10 mouse cellular contexts compared by ENCODE assay signal in the genomic region with DNA sequence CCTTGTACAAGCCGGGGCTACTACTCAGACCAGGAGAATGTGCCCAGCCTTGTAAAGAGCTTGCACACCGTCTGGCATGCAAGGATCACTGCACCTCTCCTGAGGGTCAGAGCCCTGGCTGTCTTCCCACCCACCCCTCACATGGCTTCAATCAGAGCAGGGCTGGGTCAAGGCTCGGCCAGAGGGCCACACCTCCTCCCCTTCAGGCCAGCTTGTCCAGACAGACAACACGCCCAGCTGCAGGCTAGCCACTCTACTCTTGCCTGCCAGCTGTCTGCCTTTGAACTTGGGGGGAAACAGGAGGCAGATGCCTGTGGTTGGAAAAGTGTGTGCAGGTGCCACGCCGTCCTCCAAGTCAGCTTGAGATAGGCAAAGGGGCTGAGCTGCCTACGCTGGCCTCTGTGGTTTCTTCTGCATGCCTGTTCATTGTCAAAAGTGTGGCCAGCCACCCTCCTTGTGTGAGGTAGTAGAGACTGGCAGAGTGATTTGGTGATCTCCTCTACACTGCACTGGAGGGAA. TPM values are rescaled to one million over a fixed set of nuclear protein-coding genes. Genes with fewer than 3 reads are reported as not detected.
DNase-seq lines count a peak whose midpoint lies in the region; ATAC-seq and TF ChIP-seq lines count a peak whose summit lies in the region.
"Had no signal": no experiment of that assay in that cellular context is flagged by ENCODE, and none has a peak within 500 bp of the region (broad histone marks: within the 10 kb centered on the region; RNA-seq: fewer than 3 reads in every experiment).

No protein-coding gene starts in this region.

- H3K4me1 ChIP-seq in stomach, postnatal 0 days (replicated peaks; ENCODE audit: control insufficient read depth, insufficient read depth), result peaks cover 7% of the 10 kb centered on the region; the same call in 1 of the 2 replicates

- no peak for TF ChIP-seq EP300 in stomach, postnatal 0 days (optimal IDR thresholded peaks at IDR 0.05)

- no peak overlapping the region for H3K4me2 ChIP-seq in stomach, postnatal 0 days (replicated peaks; ENCODE audit: low read depth)

- H3K9me3 ChIP-seq in stomach, postnatal 0 days (ENCODE audit: control insufficient read depth, low read length), result no peaks in the 10 kb centered on the region

- H3K27me3 ChIP-seq in stomach, postnatal 0 days (ENCODE audit: control insufficient read depth, insufficient read depth, low read length), result no peaks in the 10 kb centered on the region

- no peak overlapping the region for H3K4me3 ChIP-seq in stomach, postnatal 0 days (ENCODE audit: low read depth, low read length)

- 0 out of 2 replicates have a peak overlapping the region, but pooled peaks have one; percentile 8 for H3K9ac ChIP-seq in stomach, postnatal 0 days (ENCODE audit: low read length)

- H3K36me3 ChIP-seq in stomach, postnatal 0 days (ENCODE audit: control insufficient read depth, insufficient read depth, low read length), result no peaks in the 10 kb centered on the region

- DNase-seq in ovary, adult 18-20 months (ENCODE audit: low spot score), result peak; percentile 37
- DNase-seq in ovary, postnatal 10 days (ENCODE audit: low spot score), result no peak
- DNase-seq in gastrocnemius, adult 18-20 months (ENCODE audit: low spot score), result peak; percentile 27
- DNase-seq in kidney, postnatal 14 days, result peak; percentile 79
- DNase-seq in stomach, postnatal 0 days (ENCODE audit: low spot score), result no peak
- DNase-seq in cerebellum, adult 18-20 months, result no peak
- no peak for DNase-seq in right cerebral cortex, postnatal 25 days
- no peak for DNase-seq in testis, postnatal 10 days (ENCODE audit: low spot score)

- 0 out of 2 replicates have a peak overlapping the region, but pooled peaks have one; percentile 13 for H3K27ac ChIP-seq in stomach, postnatal 0 days (replicated peaks)

- ATAC-seq in stomach, postnatal 0 days (ENCODE audit: low FRiP score, low TSS enrichment), result no peak

- TF ChIP-seq CTCF in stomach, postnatal 0 days (IDR thresholded peaks at IDR 0.05; ENCODE audit: low read depth), result no peak

- WGBS in stomach, postnatal 0 days, result 33% methylated on average over 7 of the region's 7 CpGs

RNA-seq across cellular contexts. Expression of gene Prss38, which starts 9.0 kb away (rescaled TPM):
- not detected for total RNA-seq in gastrocnemius, adult 18-20 months (2021)
- polyA plus RNA-seq in stomach, postnatal 0 days (2015; fragmentation: Nextera tagmentation; extraction: Ambion mirVana), result 0.07 TPM in 1 of 2 replicates, not detected in the other
- total RNA-seq: liver, adult 2 months had no signal
- polyA plus RNA-seq: liver, adult 2 months; stomach, embryonic 14.5 days had no signal

Comparison
In these comparisons a context has a peak if more than half of its experiments do, and no peak if none do; other contexts are left out.
1. DNase-seq: peak in ovary, adult 18-20 months (single experiment), gastrocnemius, adult 18-20 months (single experiment) and kidney, postnatal 14 days (single experiment); none in ovary, postnatal 10 days (single experiment), stomach, postnatal 0 days (single experiment), cerebellum, adult 18-20 months (0 of 2), right cerebral cortex, postnatal 25 days (single experiment) and testis, postnatal 10 days (single experiment).